Mouse (Mus musculus): ENCODE results near the gene Rap1gap2. TPM values are rescaled to one million over a fixed set of nuclear protein-coding genes. Genes with fewer than 3 reads are reported as not detected.

Gene Rap1gap2
- total RNA-seq, 2 experiments from 2014 or later, result 186 to 188 TPM

GRCm38 (mm10) chr11:74619201-74619955 lies 8.7 kb upstream of the Rap1gap2 start, which contains the start of gene Ccdc92b:
TSS of gene Ccdc92b (plus strand) at chr11:74619605.
- intact Hi-C loops (cut with DNase I), result loop anchor here (5.0 kb wide), 1 partner anchor 62 kb away; no protein-coding TSS in a partner anchor
- TF ChIP-seq CTCF (IDR thresholded peaks at IDR 0.05), result no peak; the same call in 1 of the 2 replicates
- peak within 1 kb of the TSS; percentile 72 for H3K4me3 ChIP-seq
- H3K27ac ChIP-seq, result peak within 1 kb of the TSS; percentile 93
- peak; percentile 69 to 73 for DNase-seq (ENCODE audit: extremely low spot score in 1 of 2, low spot score in 2 of 2)

- no peak for DNase-seq (ENCODE audit: extremely low spot score in 1 of 2, low spot score in 2 of 2)
- TF ChIP-seq CTCF (IDR thresholded peaks at IDR 0.05), result peak; percentile 27
- intact Hi-C loops (cut with DNase I), result loop anchor here (5.0 kb wide), 1 partner anchor 58 kb away; no protein-coding TSS in a partner anchor
- Histone ChIP-seq H3K27ac (no peak overlapping the region), H3K4me3 (no peak overlapping the region)
These were observed 4.9 kb upstream of the Rap1gap2 start for GRCm38 (mm10) chr11:74615571-74615970.

DNA sequence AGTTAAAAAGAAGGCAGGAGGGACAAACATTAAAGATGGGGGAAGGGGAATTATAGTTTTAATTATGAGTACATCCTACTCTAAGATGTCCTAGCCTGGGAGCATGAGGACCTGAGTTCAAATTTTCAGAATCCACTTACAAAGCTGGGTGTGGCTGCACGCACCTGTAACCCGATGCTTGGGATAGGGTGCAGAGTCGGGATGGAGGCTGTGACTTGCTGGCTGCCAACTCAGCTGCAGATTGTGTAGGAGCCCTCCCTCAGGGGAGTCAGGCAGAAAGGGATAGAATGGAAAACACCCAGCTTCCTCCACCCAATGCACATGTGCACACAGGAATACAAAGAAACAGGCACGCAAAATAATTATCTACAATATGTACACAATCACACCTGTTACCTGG lies 2.7 kb upstream of the Rap1gap2 start:
- DNase-seq (ENCODE audit: extremely low spot score in 1 of 2, low spot score in 2 of 2), result no peak
- TF ChIP-seq CTCF (IDR thresholded peaks at IDR 0.05), result no peak
- no peak overlapping the region for H3K27ac ChIP-seq
- H3K4me3 ChIP-seq, result no peak overlapping the region
- intact Hi-C loops (cut with DNase I), result no loop called here

DNA sequence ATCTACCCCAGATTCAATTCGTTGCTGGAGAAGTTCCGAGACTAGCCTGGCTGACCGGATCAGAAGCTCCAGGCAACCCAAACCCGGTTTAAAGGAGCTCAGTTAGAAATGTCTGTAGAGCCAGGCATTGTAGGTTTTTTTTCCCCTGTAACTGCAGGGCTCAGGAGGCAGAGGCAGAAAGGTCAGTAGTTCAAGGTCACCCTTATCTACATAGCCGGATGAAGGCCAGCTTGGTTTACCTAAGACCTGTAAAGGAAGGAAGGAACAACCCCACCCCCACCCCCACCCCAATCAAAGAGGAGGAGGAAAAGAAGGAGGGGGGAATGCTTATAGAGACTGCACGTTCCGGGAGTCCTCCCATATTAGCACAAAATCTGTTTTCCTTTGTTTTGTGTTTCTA lies 722 bp upstream of the Rap1gap2 start:
- no peak overlapping the region; the same call in 1 of the 2 replicates for H3K4me3 ChIP-seq
- intact Hi-C loops (cut with DNase I), result no loop called here
- no peak for TF ChIP-seq CTCF (IDR thresholded peaks at IDR 0.05)
- no peak for DNase-seq (ENCODE audit: extremely low spot score in 1 of 2, low spot score in 2 of 2)
- no peak overlapping the region for H3K27ac ChIP-seq

GRCm38 (mm10) chr11:74610068-74610467 lies 647 bp downstream of the Rap1gap2 start:
- peak overlapping the region; percentile 46 for H3K4me3 ChIP-seq
- TF ChIP-seq CTCF (IDR thresholded peaks at IDR 0.05), result no peak
- intact Hi-C loops (cut with DNase I), result no loop called here
- DNase-seq (ENCODE audit: extremely low spot score in 1 of 2, low spot score in 2 of 2), result no peak
- H3K27ac ChIP-seq, result no peak overlapping the region

GRCm38 (mm10) chr11:74602286-74602685 lies 8.4 kb downstream of the Rap1gap2 start:
- Histone ChIP-seq H3K4me3 (no peak overlapping the region), H3K27ac (no peak overlapping the region)
- no peak for DNase-seq (ENCODE audit: extremely low spot score in 1 of 2, low spot score in 2 of 2)
- intact Hi-C loops (cut with DNase I), result no loop called here
- TF ChIP-seq CTCF (IDR thresholded peaks at IDR 0.05), result no peak

DNA sequence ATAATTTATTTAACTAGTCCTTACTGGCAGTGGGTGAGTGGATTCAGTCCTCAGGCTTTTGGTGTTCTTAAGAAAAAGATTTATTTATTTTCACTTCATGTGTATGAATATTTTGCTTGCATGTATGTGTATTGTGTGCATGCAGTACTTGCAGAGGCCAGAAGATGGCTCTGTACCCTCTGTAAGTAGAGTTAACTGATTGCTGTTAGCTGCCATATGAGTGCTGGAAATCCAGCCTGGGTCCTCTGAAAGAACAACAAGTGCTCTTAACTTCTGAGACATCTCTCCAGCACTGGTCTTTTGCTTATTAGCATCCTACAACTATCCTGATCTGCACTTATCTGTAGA lies 12.8 kb downstream of the Rap1gap2 start:
- no peak; the same call in 1 of the 2 replicates for TF ChIP-seq CTCF (IDR thresholded peaks at IDR 0.05)
- no peak for DNase-seq (ENCODE audit: extremely low spot score in 1 of 2, low spot score in 2 of 2)
- intact Hi-C loops (cut with DNase I), result no loop called here

GRCm38 (mm10) chr11:74597283-74597989 lies 13.3 kb downstream of the Rap1gap2 start:
- intact Hi-C loops (cut with DNase I), result no loop called here
- Histone ChIP-seq H3K4me3 (no peak overlapping the region), H3K27ac (no peak overlapping the region)
- DNase-seq (ENCODE audit: extremely low spot score in 1 of 2, low spot score in 2 of 2), result no peak
- TF ChIP-seq CTCF (IDR thresholded peaks at IDR 0.05), result no peak

More for the DNA sequence above, 12.8 kb downstream of the Rap1gap2 start:
- H3K4me3 ChIP-seq, result no peak overlapping the region
- no peak overlapping the region for H3K27ac ChIP-seq

DNA sequence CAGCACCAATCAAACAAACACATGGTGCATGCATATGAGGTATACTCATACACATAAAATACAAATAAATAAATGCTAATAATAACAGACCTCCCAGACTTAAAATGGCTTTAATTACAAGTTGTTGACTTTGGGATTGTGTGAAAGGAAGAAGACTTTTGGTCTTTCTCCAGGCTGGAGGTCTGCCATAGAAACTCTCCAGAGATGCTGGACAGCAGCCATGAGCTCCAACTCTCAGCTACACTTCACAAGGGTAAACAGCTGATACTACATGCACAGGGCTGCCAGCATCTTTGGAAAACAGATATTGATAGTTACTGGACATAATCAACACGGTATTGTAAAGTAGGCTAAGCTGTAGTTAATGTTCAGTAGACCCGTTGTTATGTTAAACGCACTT lies 18.5 kb downstream of the Rap1gap2 start:
- no peak for DNase-seq (ENCODE audit: extremely low spot score in 1 of 2, low spot score in 2 of 2)
- Histone ChIP-seq H3K27ac (no peak overlapping the region), H3K4me3 (no peak overlapping the region)
- intact Hi-C loops (cut with DNase I), result no loop called here
- no peak for TF ChIP-seq CTCF (IDR thresholded peaks at IDR 0.05)

DNA sequence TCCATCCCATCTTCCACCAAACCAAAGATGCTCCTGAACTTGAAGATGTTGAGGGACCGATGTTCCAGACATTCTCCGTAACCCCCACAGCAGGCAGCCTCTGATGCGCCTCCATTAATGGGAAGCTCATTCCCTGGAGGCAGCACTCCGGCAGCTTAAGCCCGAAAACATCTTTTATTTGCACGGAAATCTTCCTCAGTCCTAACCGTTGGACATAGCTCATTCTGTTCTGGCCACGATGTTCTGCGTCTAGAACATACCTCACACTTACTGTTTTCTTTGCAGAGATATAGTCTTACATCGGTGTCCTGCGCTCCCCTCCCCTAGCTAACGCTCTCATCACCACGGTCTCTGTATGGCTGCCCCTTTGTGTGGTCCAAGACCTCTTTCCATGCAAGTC lies 20.0 kb downstream of the Rap1gap2 start:
- no peak for DNase-seq (ENCODE audit: extremely low spot score in 1 of 2, low spot score in 2 of 2)

GRCm38 (mm10) chr11:74590239-74590596 lies 20.5 kb downstream of the Rap1gap2 start:
- no peak for DNase-seq (ENCODE audit: extremely low spot score in 1 of 2, low spot score in 2 of 2)
- TF ChIP-seq CTCF (IDR thresholded peaks at IDR 0.05), result no peak
- intact Hi-C loops (cut with DNase I), result no loop called here
- H3K27ac ChIP-seq, result peak overlapping the region; percentile 69
- peak overlapping the region; percentile 63 for H3K4me3 ChIP-seq

More for the DNA sequence above, 20.0 kb downstream of the Rap1gap2 start:
- intact Hi-C loops (cut with DNase I), result no loop called here
- TF ChIP-seq CTCF (IDR thresholded peaks at IDR 0.05), result no peak
- no peak overlapping the region for H3K27ac ChIP-seq
- peak overlapping the region; percentile 63 for H3K4me3 ChIP-seq
